Mouse (Mus musculus) right cerebral cortex, postnatal 36 days (tissue): ENCODE measurements around the gene Kcnd1.

ENCODE experiments used
- DNase-seq, 2 experiments: peaks; one replicate each; pipeline ENCODE4 v3.0.0; 2022; ENCODE audit warnings: low spot score in 2 of 2, mixed read lengths in 1 of 2

Gene Kcnd1

DNA sequence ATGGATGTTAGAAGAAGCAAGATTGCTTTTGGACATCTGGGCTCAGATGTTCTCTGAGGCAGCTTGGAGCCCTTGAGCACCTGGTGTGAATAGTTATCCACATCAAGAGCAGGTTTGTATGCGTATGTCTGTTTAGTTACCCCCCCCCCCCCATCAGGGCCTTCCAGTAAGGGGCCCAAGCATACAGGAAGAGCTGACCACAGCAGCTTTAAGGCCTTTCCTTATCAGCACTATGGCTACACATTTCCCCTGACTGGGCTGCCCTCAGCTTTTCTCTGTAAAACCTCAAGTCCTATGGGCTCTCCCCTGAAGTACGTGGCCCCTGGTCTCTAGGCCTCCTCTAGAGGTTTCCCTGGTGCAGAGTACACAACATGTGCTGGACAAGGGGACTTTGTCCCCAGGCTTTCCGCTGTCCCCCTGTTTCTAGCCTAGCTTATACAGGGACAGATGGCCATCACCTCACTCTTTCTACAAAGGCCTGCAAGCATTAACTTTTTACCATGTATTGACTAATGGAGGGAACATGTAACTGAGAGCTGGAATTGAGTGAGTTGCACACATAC, 37.2 kb downstream of the Kcnd1 start:
- no peak for DNase-seq

GRCm38 (mm10) chrX:7863181-7863580, 41.1 kb downstream of the Kcnd1 start:
- no peak for DNase-seq

- DNase-seq: no peak
Measured at GRCm38 (mm10) chrX:7864551-7864950, 42.5 kb downstream of the Kcnd1 start.

- DNase-seq: no peak
Measured at GRCm38 (mm10) chrX:7865343-7865742, 43.3 kb downstream of the Kcnd1 start.

GRCm38 (mm10) chrX:7865786-7866185, 43.7 kb downstream of the Kcnd1 start:
- DNase-seq: no peak

GRCm38 (mm10) chrX:7867141-7867540, 45.1 kb downstream of the Kcnd1 start:
- DNase-seq: no peak

- DNase-seq: no peak
Measured at GRCm38 (mm10) chrX:7868506-7868905, 46.4 kb downstream of the Kcnd1 start.

DNA sequence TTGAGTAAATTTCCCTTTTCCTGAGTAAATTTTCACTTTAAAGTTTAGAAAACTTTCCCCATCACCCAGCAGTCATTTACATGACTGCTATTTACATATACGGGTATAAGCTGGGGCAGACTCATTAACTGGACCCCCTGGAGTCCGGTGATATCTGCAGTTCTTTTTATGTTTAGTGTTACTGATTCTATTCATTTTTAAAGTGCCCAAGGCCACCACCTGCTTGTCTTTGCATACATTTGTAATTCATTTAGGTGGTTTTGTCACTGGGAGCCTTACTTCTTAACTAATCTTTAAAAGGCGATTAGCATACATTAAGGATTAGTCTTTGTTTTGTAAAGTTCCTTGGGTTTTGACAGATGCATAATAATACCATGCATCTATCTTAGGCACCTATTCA, 47.7 kb downstream of the Kcnd1 start:
- no peak for DNase-seq

DNA sequence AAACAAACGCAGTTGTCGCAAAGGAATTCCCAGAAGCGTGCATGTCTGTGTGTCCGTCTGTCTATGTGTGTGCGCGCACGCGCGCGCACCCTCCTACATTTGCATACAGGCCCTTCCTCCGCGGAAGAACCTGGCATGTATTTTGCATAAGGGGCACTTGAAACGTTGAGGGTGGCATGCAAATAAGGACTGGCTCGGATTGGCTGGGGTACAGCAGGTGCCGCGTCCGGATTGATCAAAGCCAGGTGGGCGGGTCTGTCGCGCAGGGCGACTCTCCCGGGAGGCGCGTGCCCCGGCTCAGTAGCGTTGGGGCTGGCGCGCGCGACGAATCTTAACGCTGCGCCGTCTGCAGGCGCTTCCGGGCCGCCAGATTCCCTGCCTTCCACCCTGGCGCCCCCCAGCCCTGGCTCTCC, 55.9 kb downstream of the Kcnd1 start, which contains the start of gene Pim2:
TSS of gene Pim2 (plus strand) at position 256 of the 413 bp plus-strand sequence.
- peak; percentile 80 for DNase-seq

- no peak for DNase-seq
Measured at GRCm38 (mm10) chrX:7878495-7878894, 56.4 kb downstream of the Kcnd1 start.

GRCm38 (mm10) chrX:7879819-7880218, 57.7 kb downstream of the Kcnd1 start:
- DNase-seq: peak; percentile 34 to 65

DNA sequence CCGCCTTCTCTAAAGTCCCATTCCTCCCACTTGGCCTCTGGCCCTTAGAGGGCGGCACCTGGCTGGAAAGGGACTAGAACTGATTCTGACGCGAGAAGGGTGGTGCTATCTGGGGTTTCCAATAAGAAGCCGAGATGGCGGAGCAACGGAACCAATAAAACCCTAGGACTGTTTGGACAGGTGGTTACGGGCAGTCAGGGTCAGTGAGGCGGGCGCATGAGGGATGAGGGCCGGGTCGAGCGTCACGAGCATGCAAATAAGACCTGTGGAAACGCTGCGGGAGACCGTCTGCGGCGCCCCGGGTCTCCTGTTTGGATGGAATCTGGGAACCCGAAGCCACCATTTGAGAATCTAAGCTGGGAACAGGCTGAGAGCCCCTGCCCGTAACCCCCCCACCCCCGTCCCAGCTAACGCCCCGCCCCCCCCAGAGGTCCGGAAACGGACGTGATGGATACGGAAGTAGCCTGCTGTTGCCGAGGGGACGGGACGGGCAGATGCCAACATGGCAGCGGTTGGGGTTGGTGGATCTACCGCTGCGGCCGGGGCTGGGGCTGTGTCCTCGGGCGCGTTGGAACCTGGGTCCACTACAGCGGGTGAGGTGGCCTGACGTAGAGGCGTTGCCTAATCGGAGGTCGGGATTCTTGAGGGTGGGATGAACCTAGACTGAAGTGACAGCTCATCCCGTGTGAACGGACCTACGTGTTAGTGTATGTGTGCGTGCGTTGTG, 61.9 kb downstream of the Kcnd1 start, which contains the start of gene Slc35a2:
TSS of gene Slc35a2 (plus strand) at position 188 of the 727 bp plus-strand sequence.
- DNase-seq: peak; percentile 75 to 81
